Mouse (Mus musculus) heart, postnatal 0 days (tissue): Measurements from ENCODE around the gene Tasp1. TPM values are rescaled to one million over a fixed set of nuclear protein-coding genes. Genes with fewer than 3 reads are reported as not detected.
A peak's percentile ranks its signal among the peaks of the same experiment; 100 is the strongest.
"Not testable (repeated sequence)": the region's sequence is repeated elsewhere in the genome, so short reads cannot be mapped to it uniquely, and the experiment has no call there.

Experiments used
- ATAC-seq: fragments of 200-750 bp; cut with Nextera tagmentation; 2 replicates; pipeline ENCODE4 v1.8.0; 2017; ENCODE audit warnings: low read depth, moderate number of reproducible peaks, moderate library complexity; ENCODE audit not compliant: insufficient read depth
- DNase-seq: peaks from one replicate; pipeline ENCODE4 v3.0.0-alpha.2; 2016; ENCODE audit warnings: low spot score
- H3K27ac ChIP-seq: fragments of 300-500 bp; sonication (generic); 2 replicates; pipeline ENCODE4 v1.5.1; 2014; ENCODE audit warnings: low read depth, mild to moderate bottlenecking
- H3K27me3 ChIP-seq: fragments of 300-500 bp; sonication (generic); 2 replicates; pipeline ENCODE4 v1.6.1; 2014; ENCODE audit warnings: low read length, mixed read lengths; ENCODE audit not compliant: control insufficient read depth, insufficient read depth
- H3K36me3 ChIP-seq: fragments of 300-500 bp; sonication (generic); replicated peaks from 2 replicates; pipeline ENCODE4 v1.6.1; 2014; ENCODE audit warnings: low read length, mixed read lengths; ENCODE audit not compliant: control insufficient read depth, insufficient read depth
- H3K4me1 ChIP-seq: fragments of 300-500 bp; sonication (generic); 2 replicates; pipeline ENCODE4 v1.6.1; 2014; ENCODE audit warnings: antibody characterized with exemption; ENCODE audit not compliant: control insufficient read depth, insufficient read depth
- H3K4me2 ChIP-seq: fragments of 300-500 bp; sonication (generic); 2 replicates; pipeline ENCODE4 v1.6.1; 2014; ENCODE audit warnings: low read depth, mild to moderate bottlenecking, low read length, moderate library complexity
- H3K4me3 ChIP-seq: fragments of 300-500 bp; sonication (generic); 2 replicates; pipeline ENCODE4 v1.5.1; 2014; ENCODE audit warnings: low read depth, low read length
- H3K9ac ChIP-seq: fragments of 300-500 bp; sonication (generic); replicated peaks from 2 replicates; pipeline ENCODE4 v1.6.1; 2014; ENCODE audit warnings: low read depth, low read length, mixed read lengths
- H3K9me3 ChIP-seq: fragments of 300-500 bp; sonication (generic); replicated peaks from 2 replicates; pipeline ENCODE4 v1.6.1; 2016; ENCODE audit warnings: low read length; ENCODE audit not compliant: control insufficient read depth
- CTCF ChIP-seq: IDR thresholded peaks from 2 replicates; pipeline ENCODE4 v1.5.1; 2016; ENCODE audit warnings: antibody characterized with exemption, control low read depth, low read depth
- EP300 ChIP-seq: IDR thresholded peaks from 2 replicates; pipeline ENCODE4 v1.6.1; 2016; ENCODE audit warnings: antibody characterized with exemption, low read depth
- WGBS: fragments of 180-500 bp; shearing (Covaris S2); extraction: QIAGEN DNeasy Blood & Tissue Kit; methylation state at CpG from one replicate; pipeline ENCODE4 v1.1.7; 2014; 5-methylcytosine and 5-hydroxymethylcytosine counted together
- polyA plus RNA-seq: library from polyadenylated mRNA; unstranded; fragments of >200 nt; fragmentation: Nextera tagmentation; extraction: Ambion mirVana; gene quantifications from 2 replicates; pipeline ENCODE4 v1.2.1, GENCODE M21; 2015
- total RNA-seq: library from RNA; depleted of rRNA; stranded (reverse); fragments of >200 nt; gene quantifications from 2 replicates; pipeline ENCODE4 v1.2.3, GENCODE M21; 2014; ENCODE audit warnings: low replicate concordance

Gene Tasp1
- total and polyA plus RNA-seq, 2 experiments from 2014 or later, result 1.2 to 9.6 TPM

DNA sequence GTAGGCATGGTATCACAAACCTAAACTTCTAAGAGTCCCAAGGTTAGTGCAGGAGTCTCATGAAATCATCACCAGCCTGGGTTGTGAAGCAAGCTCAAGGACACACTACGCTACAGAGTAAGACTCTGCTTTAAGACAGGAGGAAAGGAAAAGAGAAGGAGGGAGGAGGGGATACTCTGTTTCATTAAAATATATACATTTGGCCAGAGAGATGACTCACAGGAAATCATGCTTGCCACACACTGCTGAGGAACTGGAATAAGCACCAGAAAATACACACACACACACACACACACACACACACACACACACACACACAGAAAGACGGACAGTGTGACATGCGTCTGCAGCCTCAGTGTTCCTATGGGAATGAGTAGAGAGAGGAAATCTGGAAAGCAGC, 59.2 kb downstream of the Tasp1 start:
- 90% methylated on average over 3 of the region's 3 CpGs for WGBS
- H3K27ac ChIP-seq, result no peak overlapping the region
- H3K36me3 ChIP-seq, result no peaks in the 10 kb centered on the region
- no peak overlapping the region for H3K4me3 ChIP-seq
- no peaks in the 10 kb centered on the region for H3K27me3 ChIP-seq
- 0 out of 2 replicates have a peak, but pooled peaks cover 12% of the 10 kb centered on the region for H3K4me1 ChIP-seq
- no peak overlapping the region for H3K9ac ChIP-seq
- ATAC-seq (no peak), DNase-seq (no peak)
- no peak for TF ChIP-seq CTCF
- TF ChIP-seq EP300, result no peak
- H3K4me2 ChIP-seq, result no peak overlapping the region
- no peaks in the 10 kb centered on the region for H3K9me3 ChIP-seq

DNA sequence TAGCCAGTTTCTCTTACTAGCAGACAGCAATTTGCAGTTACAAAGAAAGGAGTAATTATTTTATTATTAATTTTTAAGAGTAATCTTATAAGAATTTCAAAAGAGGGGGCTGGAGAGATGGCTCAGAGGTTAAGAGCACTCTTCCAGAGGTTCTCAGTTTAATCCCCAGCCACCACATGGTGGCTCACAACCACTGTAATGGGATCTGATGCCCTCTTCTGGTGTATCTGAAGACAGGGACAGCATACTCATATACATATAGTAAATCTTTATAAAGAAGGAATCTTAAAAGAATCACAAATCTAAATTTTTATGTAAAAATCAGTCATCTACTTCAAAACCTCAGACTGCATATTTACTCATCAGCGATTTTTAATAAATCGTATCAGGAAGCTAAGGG, 68.4 kb downstream of the Tasp1 start:
- ATAC-seq (no peak), DNase-seq (no peak)
- 0 out of 2 replicates have a peak, but pooled peaks have one; percentile 22 for TF ChIP-seq CTCF
- no peak for TF ChIP-seq EP300
- WGBS, result 86% methylated on average over 2 of the region's 2 CpGs
- H3K4me3 ChIP-seq, result no peak overlapping the region
- H3K36me3 ChIP-seq, result no peaks in the 10 kb centered on the region
- no peak overlapping the region for H3K4me2 ChIP-seq
- H3K27ac ChIP-seq, result no peak overlapping the region
- H3K9me3 ChIP-seq, result no peaks in the 10 kb centered on the region
- H3K4me1 ChIP-seq, result 0 out of 2 replicates have a peak, but pooled peaks cover 6% of the 10 kb centered on the region
- H3K9ac ChIP-seq, result no peak overlapping the region
- H3K27me3 ChIP-seq, result no peaks in the 10 kb centered on the region

DNA sequence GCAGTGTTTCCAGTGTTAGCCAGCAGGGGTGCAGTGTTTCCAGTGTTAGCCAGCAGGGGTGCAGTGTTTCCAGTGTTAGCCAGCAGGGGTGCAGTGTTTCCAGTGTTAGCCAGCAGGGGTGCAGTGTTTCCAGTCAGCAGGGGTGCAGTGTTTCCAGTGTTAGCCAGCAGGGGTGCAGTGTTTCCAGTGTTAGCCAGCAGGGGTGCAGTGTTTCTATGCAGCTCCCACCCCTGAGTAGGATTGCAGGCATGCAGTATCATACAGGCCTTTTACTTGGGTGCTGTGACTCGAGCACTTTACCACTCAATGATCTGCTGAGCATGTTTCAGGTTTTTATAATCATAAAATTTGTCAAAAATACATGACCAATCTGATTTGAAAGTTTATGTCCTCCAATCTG, 76.7 kb downstream of the Tasp1 start:
- WGBS, result 96% methylated on average over 1 of the region's 1 CpGs
- H3K27ac ChIP-seq, H3K4me3 ChIP-seq, ATAC-seq, H3K4me2 ChIP-seq, H3K9me3 ChIP-seq, H3K36me3 ChIP-seq, H3K4me1 ChIP-seq, H3K9ac ChIP-seq, H3K27me3 ChIP-seq, DNase-seq: not testable (repeated sequence)

DNA sequence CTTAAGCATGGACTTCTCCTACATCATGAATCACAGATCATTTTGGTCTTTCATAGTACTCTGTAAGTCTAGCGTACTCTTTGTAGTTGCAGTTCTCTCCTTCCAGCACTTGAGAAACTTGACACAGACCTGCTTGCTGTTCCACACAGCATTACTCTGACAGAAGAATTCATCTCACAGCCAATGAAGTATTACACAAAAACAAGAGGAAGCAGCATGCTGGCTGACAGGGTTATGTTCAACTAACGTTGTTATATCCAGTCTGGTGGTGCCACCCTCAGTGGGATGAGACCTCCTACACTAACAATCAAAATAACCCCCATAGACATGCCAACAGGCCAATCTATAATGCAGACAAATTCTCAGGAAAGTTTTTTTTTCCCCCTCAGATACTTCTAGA, 99.2 kb downstream of the Tasp1 start:
- TF ChIP-seq CTCF (no peak), EP300 (no peak)
- DNase-seq (no peak), ATAC-seq (no peak)
- Histone ChIP-seq H3K27me3 (no peaks in the 10 kb centered on the region), H3K9ac (no peak overlapping the region), H3K4me3 (no peak overlapping the region), H3K9me3 (no peaks in the 10 kb centered on the region), H3K4me2 (no peak overlapping the region), H3K36me3 (no peaks in the 10 kb centered on the region), H3K27ac (no peak overlapping the region), H3K4me1 (no peaks in the 10 kb centered on the region)
- WGBS, result 61% methylated on average over 2 of the region's 2 CpGs

DNA sequence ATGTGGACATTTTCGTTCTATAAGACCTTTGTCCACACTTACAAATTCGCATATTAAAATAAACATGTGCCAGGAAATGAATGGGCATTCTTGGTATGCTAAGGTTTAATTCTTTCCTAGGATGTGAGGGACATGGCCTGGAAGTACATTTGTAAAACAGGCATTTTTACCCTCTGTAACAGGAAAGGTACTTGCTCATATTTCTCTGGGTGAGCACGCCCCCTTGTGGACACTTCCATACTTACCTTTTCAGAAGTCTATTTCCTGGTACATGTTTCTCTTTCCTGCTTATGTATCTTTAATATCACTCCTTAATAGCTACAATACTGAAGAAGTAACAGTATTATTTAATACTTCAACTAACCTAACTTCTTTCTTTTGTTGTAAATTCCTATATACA, 100.3 kb downstream of the Tasp1 start:
- DNase-seq (no peak), ATAC-seq (no peak)
- Histone ChIP-seq H3K9me3 (no peaks in the 10 kb centered on the region), H3K27me3 (no peaks in the 10 kb centered on the region), H3K27ac (no peak overlapping the region), H3K9ac (no peak overlapping the region), H3K36me3 (no peaks in the 10 kb centered on the region), H3K4me1 (no peaks in the 10 kb centered on the region), H3K4me3 (no peak overlapping the region), H3K4me2 (no peak overlapping the region)
- 52% methylated on average over 3 of the region's 3 CpGs for WGBS
- TF ChIP-seq EP300 (no peak), CTCF (peak; percentile 55)

DNA sequence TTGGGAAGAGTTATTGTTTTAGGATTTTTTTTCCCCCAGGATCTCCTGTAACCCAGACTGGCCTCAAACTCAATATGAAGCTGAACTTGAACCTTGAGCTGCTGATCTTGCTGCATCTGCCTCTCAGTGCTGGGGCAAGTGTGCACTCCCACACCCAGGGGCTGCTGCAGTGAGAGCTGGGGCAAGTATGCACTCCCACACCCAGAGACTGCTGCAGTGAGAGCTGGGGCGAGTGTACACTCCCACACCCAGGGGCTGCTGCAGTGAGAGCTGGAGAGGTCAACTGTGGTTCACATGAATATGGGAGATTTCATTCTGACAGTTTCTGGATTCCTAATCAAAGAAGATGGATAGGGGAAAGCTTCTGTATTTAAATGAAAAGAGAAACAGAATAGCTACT, 117.8 kb downstream of the Tasp1 start:
- no peak overlapping the region for H3K4me2 ChIP-seq
- H3K36me3 ChIP-seq, result 0 out of 2 replicates have a peak, but pooled peaks cover 3% of the 10 kb centered on the region
- no peak for ATAC-seq
- H3K27ac ChIP-seq, result no peak overlapping the region
- no peak for DNase-seq
- TF ChIP-seq CTCF (no peak), EP300 (no peak)
- WGBS, result 55% methylated on average over 1 of the region's 1 CpGs
- H3K9me3 ChIP-seq, result no peaks in the 10 kb centered on the region
- H3K9ac ChIP-seq, result no peak overlapping the region
- H3K4me3 ChIP-seq, result no peak overlapping the region
- no peaks in the 10 kb centered on the region for H3K27me3 ChIP-seq
- H3K4me1 ChIP-seq, result no peaks in the 10 kb centered on the region
